Mouse (Mus musculus): Measurements from ENCODE around the gene Vwa7.
"Not testable (repeated sequence)": the region's sequence is repeated elsewhere in the genome, so short reads cannot be mapped to it uniquely, and the experiment has no call there.

Gene Vwa7

DNA sequence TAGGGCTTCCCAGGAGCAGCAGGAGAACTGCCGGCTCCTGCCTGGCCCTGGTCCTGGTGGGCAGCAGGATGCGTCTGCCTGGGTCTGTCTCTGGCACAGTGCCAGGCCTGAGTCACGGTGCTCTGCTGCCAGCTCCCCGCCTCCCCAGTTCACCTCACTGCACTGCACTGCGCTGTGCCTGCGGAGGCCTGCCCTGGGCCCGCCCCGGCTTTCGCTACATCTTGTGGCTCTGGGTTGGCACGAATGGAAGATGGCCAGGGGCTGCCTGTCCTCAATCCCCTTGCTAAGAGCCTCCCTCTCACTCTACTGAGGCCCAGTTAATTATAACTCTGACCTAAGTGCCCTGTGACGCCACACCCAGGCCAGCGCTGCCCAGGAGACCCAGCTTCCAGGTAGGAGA, at the start of gene Vwa7:
Gene Vwa7, plus strand, starts transcription at position 204 of the 400 bp plus-strand sequence.
- no peak for DNase-seq (ENCODE audit: low spot score)

DNA sequence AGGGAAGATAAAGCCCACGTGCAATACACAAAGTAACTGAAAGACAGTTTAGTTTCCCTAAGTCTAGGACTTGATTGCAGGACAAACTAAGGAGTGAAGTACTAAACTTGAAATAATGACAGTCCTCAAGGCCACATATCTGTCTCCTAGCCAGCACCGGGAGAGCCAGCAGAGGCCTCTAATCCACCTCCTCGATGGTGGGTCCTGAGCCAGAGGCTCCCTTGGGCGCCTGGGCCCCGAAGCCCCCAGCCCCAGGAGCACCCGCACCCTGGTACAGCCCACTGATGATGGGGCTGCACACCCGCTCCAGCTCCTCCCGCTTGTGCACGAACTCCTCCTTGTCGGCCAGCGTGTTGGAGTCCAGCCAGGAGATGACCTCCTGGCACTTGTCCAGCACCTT, 46.6 kb upstream of the Vwa7 start, which contains the start of gene Gm20481:
Gene Gm20481, plus strand, starts transcription at position 91 of the 400 bp plus-strand sequence.
- not testable (repeated sequence) for DNase-seq (ENCODE audit: low spot score)

GRCm38 (mm10) chr17:34970850-34971249, 45.5 kb upstream of the Vwa7 start:
- not testable (repeated sequence) for DNase-seq (ENCODE audit: low spot score)

DNA sequence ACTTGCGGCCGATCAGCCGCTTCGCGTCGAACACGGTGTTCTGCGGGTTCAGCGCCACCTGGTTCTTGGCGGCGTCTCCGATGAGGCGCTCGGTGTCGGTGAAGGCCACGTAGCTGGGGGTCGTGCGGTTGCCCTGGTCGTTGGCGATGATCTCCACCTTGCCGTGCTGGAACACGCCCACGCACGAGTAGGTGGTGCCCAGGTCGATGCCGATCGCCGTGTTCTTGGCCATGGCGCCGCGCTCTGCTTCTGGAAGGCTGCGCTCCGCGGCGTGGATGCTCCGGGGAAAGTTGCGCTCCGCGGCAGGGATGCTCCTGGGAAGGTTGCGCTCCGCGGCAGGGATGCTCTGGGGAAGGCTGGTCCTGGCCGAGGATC, 44.7 kb upstream of the Vwa7 start:
- DNase-seq (ENCODE audit: low spot score), result not testable (repeated sequence)

GRCm38 (mm10) chr17:34972069-34972749, 44.2 kb upstream of the Vwa7 start, which contains the start of the genes Hspa1a and Hspa1l:
Gene Hspa1a (minus strand): TSS chr17:34972156.
Gene Hspa1l (plus strand): TSS chr17:34972703.
- DNase-seq (ENCODE audit: low spot score), result not testable (repeated sequence)

- DNase-seq (ENCODE audit: low spot score), result no peak
Measured at GRCm38 (mm10) chr17:34975581-34976492, 40.5 kb upstream of the Vwa7 start.

GRCm38 (mm10) chr17:34977000-34977399, 39.4 kb upstream of the Vwa7 start:
- no peak for DNase-seq (ENCODE audit: low spot score)

- no peak for DNase-seq (ENCODE audit: low spot score)
Measured at GRCm38 (mm10) chr17:34978239-34978638, 38.1 kb upstream of the Vwa7 start.

DNA sequence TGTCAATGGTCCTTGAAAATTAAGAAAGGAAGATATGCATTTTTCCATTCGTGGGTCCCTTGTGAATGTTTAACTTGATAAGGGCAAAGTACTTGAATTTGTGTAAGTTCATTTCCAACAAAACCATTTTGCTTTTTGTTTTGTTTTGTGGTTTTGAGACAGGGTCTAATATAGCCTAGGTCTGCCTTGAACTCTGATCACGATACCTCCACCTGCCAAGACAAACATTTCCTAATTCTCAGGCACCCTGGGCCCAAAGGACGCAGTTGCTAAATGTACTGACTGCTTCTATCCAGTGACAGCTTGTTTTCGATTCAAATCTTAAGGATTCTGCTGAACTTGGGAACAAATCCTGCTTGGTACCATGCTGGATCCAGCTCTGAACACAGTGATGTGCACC, 36.7 kb upstream of the Vwa7 start:
- DNase-seq (ENCODE audit: low spot score), result no peak

DNA sequence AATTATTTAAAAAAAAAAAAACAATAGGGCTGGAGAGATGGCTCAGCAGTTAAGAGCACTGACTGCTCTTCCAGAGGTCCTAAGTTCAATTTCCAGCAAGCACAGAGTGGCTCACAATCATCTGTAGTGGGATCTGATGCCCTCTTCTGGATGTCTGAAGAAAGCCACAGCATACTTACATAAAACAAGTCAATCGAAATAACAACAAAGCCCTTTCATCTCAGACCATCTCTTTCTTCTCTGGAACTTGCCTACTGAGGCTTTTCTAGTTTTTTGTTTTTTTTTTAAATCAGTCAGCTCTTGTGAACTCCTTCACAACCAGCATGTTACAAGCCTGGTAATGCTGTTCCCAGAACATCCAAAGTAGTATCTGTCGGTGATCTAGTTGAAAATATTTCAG, 35.7 kb upstream of the Vwa7 start:
- no peak for DNase-seq (ENCODE audit: low spot score)

DNA sequence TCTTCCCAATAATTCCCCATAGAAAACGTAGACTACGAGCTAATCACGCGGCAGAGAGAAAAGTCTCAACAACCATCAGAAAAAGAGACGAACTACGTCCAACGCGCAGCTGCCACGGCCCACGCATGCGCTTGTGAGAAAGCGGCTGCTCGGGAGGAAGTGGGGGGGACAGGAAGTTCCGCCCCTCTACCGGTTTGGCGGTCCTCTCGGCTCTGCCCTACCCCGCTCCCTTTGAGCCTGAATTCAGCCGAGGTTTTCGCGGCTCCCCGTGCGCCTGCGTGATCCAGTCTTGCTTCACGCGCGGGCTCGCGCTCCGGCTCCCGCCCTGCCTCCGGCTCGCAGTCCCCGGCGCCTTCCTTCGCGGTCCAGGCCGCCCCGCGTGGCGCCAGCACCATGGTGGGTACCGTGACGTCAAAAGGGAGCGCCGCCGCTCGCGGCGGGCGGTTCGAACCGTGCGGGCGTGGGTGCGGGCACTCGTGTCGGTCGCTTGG, 34.6 kb upstream of the Vwa7 start, which contains the start of gene Lsm2:
Gene Lsm2, plus strand, starts transcription at position 173 of the 491 bp plus-strand sequence.
- peak; percentile 89 for DNase-seq (ENCODE audit: low spot score)

GRCm38 (mm10) chr17:34982328-34982727, 34.1 kb upstream of the Vwa7 start:
- no peak for DNase-seq (ENCODE audit: low spot score)

- no peak for DNase-seq (ENCODE audit: low spot score)
Measured at GRCm38 (mm10) chr17:34984218-34984617, 32.2 kb upstream of the Vwa7 start.

DNA sequence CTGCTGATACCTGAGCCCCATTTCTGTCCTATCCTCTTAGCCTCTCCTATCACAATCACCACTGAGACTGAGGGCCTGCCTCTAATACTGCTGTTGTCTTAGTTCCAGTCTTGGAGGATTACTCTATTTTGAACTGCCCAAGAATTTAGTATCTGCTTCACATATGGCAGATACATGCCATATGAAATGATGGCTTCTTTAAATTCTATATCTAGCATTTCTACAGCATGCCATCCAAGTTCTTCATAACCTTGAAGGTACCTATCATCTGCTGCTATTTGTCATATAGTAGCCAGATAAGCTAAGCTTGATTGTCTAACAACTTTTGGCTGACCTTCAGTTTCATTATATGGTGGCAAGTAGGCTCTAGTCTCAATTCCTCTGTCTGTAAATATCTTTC, 21.6 kb upstream of the Vwa7 start:
- no peak for DNase-seq (ENCODE audit: low spot score)

DNA sequence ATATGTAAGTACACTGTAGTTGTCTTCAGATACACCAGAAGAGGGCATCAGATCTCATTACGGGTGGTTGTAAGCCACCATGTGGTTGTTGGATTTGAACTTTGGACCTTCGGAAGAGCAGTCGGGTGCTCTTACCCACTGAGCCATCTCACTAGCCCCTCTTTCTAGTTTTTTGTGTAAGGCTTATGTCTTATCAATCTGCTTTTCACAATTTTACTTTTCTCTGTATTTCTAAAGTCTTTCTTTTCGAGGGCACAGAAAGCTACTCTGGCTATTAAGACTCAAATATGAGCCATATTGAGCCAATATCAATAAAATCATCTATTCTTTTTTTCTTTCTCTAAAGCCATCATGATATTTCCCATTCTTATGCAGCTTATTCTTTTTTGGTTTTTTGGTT, 21.2 kb upstream of the Vwa7 start:
- DNase-seq (ENCODE audit: low spot score), result not testable (repeated sequence)

- not testable (repeated sequence) for DNase-seq (ENCODE audit: low spot score)
Measured at GRCm38 (mm10) chr17:34995927-34996326, 20.5 kb upstream of the Vwa7 start.

GRCm38 (mm10) chr17:34996411-34997141, 19.8 kb upstream of the Vwa7 start:
- DNase-seq (ENCODE audit: low spot score), result no peak

DNA sequence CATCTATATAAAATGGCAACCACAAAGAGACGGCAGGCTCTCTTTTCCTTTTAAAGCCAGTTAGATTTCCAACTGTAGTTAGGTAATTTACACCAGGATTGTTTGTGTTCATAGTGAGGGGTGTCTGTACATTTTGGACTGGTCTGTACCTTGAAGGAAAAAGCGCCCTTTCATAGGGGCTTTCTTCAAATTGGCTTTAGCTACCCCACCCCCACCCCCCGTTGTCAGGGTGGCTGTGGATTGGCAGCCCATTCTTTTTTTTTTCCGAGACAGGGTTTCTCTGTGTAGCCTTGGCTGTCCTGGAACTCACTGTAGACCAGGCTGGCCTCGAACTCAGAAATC, 19.3 kb upstream of the Vwa7 start:
- no peak for DNase-seq (ENCODE audit: low spot score)

DNA sequence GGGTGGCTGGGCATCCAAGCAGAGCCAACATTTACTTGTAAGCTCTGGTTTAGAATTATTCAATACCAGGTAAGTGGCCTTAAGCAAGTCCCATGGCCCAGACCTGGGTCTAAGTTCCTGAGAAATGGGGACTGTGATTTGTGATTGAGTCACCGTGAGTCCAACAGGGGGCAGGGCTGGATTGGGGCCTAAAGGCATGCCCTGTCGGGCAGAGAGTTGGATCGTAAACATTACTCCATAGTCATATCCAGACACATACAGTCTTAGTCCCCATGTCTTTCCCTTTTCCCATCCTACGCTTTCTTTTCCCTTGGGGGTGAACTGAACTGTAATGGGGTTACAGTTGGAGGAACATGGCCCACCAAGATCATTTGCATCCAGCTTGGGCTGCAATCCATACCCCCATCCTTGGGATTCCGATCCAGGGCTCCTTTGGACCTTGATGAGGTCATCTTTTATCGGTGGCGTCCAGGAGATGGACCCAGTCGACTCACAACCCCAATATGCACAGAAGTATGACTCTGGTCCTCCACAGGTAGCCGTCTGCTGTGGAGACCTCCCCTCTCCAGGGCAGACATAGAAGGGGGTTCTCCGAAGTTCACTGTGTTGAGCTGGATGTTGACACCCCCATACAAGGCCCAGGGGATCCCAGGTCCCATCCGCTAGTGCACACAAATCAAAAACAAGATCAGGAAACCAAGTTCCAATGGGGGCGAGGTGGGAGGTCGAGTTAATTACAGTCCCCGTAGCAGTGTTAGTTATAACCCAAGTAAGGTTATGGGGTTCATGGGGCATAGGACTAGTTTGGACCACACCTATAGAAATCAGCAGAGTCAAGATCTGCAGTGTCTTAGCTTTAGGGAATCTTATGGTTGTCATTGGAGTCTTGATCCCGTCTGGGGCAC, 17.6 kb upstream of the Vwa7 start:
- no peak for DNase-seq (ENCODE audit: low spot score)

GRCm38 (mm10) chr17:34999871-35000716, 16.3 kb upstream of the Vwa7 start:
- not testable (repeated sequence) for DNase-seq (ENCODE audit: low spot score)
